Mouse (Mus musculus) embryonic facial prominence, embryonic 14.5 days (tissue): Measurements from ENCODE around the gene Lgi4. TPM values are rescaled to one million over a fixed set of nuclear protein-coding genes. Genes with fewer than 3 reads are reported as not detected.

Experiments
- ATAC-seq: fragments of 200-750 bp; cut with Nextera tagmentation; 2 replicates; pipeline ENCODE4 v1.8.0; 2017; ENCODE audit warnings: low read depth, moderate number of reproducible peaks, moderate TSS enrichment
- DNase-seq: peaks from one replicate; pipeline ENCODE4 v3.0.0-alpha.2; 2015; ENCODE audit warnings: low spot score
- H3K27ac ChIP-seq: fragments of 300-500 bp; sonication (generic); replicated peaks from 2 replicates; pipeline ENCODE4 v1.5.1; 2014; ENCODE audit warnings: low read depth, mild to moderate bottlenecking, low read length, moderate library complexity
- H3K27me3 ChIP-seq: fragments of 300-500 bp; sonication (generic); replicated peaks from 2 replicates; pipeline ENCODE4 v1.6.1; 2014; ENCODE audit warnings: low read length; ENCODE audit not compliant: control insufficient read depth, insufficient read depth
- H3K36me3 ChIP-seq: fragments of 300-500 bp; sonication (generic); 2 replicates; pipeline ENCODE4 v1.6.1; 2014; ENCODE audit warnings: low read length, mixed read lengths; ENCODE audit not compliant: control insufficient read depth, insufficient read depth
- H3K4me1 ChIP-seq: fragments of 300-500 bp; sonication (generic); 2 replicates; pipeline ENCODE4 v1.6.1; 2014; ENCODE audit warnings: antibody characterized with exemption, low read length; ENCODE audit not compliant: control insufficient read depth, insufficient read depth
- H3K4me2 ChIP-seq: fragments of 300-500 bp; sonication (generic); 2 replicates; pipeline ENCODE4 v1.6.1; 2014; ENCODE audit warnings: low read depth, mild to moderate bottlenecking, low read length, moderate library complexity, mixed read lengths
- H3K4me3 ChIP-seq: fragments of 300-500 bp; sonication (generic); 2 replicates; pipeline ENCODE4 v1.5.1; 2014; ENCODE audit warnings: low read depth, mild to moderate bottlenecking, low read length
- H3K9ac ChIP-seq: fragments of 300-500 bp; sonication (generic); 2 replicates; pipeline ENCODE4 v1.6.1; 2014; ENCODE audit warnings: low read depth, mild to moderate bottlenecking, low read length, moderate library complexity, mixed read lengths
- H3K9me3 ChIP-seq: fragments of 300-500 bp; sonication (generic); 2 replicates; pipeline ENCODE4 v1.6.1; 2016; ENCODE audit warnings: low read length; ENCODE audit not compliant: control insufficient read depth
- WGBS: fragments of 180-500 bp; shearing (Covaris S2); extraction: QIAGEN DNeasy Blood & Tissue Kit; methylation state at CpG from one replicate; pipeline ENCODE4 v1.1.7; 2014; 5-methylcytosine and 5-hydroxymethylcytosine counted together
- polyA plus RNA-seq: library from polyadenylated mRNA; unstranded; fragments of >200 nt; fragmentation: Nextera tagmentation; extraction: Ambion mirVana; gene quantifications from 2 replicates; pipeline ENCODE4 v1.2.1, GENCODE M21; 2014

Lgi4 gene
- polyA plus RNA-seq, 1 experiment from 2014 or later, result 0.86 TPM

GRCm38 (mm10) chr7:31054661-31055320 lies 4.4 kb upstream of the Lgi4 start:
- no peak for ATAC-seq
- Histone ChIP-seq H3K27ac (peak overlapping the region; percentile 33; the same call in 1 of the 2 replicates), H3K4me2 (peak overlapping the region; percentile 54), H3K9me3 (no peaks in the 10 kb centered on the region), H3K4me1 (peaks cover 51% of the 10 kb centered on the region), H3K9ac (peak overlapping the region; percentile 53), H3K4me3 (peak overlapping the region; percentile 33), H3K27me3 (peaks cover 42% of the 10 kb centered on the region), H3K36me3 (no peaks in the 10 kb centered on the region)
- no peak for DNase-seq
- 52% methylated on average over 11 of the region's 11 CpGs for WGBS

GRCm38 (mm10) chr7:31055354-31055824 lies 3.8 kb upstream of the Lgi4 start:
- Histone ChIP-seq H3K27me3 (peaks cover 36% of the 10 kb centered on the region), H3K9ac (peak overlapping the region; percentile 53), H3K4me2 (peak overlapping the region; percentile 54), H3K4me3 (peak overlapping the region; percentile 33), H3K27ac (peak overlapping the region; percentile 33; the same call in 1 of the 2 replicates), H3K36me3 (no peaks in the 10 kb centered on the region), H3K4me1 (peaks cover 45% of the 10 kb centered on the region), H3K9me3 (no peaks in the 10 kb centered on the region)
- 3% methylated on average over 8 of the region's 10 CpGs for WGBS
- DNase-seq (peak; percentile 92), ATAC-seq (peak; percentile 87)

GRCm38 (mm10) chr7:31055883-31056282 lies 3.3 kb upstream of the Lgi4 start:
- ATAC-seq, result no peak
- Histone ChIP-seq H3K9me3 (no peaks in the 10 kb centered on the region), H3K4me3 (no peak overlapping the region), H3K4me2 (peak overlapping the region; percentile 54), H3K4me1 (peaks cover 40% of the 10 kb centered on the region), H3K27ac (peak overlapping the region; percentile 61; the same call in 1 of the 2 replicates), H3K9ac (no peak overlapping the region), H3K36me3 (no peaks in the 10 kb centered on the region), H3K27me3 (peaks cover 31% of the 10 kb centered on the region)
- no peak for DNase-seq
- 16% methylated on average over 3 of the region's 4 CpGs for WGBS

GRCm38 (mm10) chr7:31056448-31056847 lies 2.7 kb upstream of the Lgi4 start:
- 69% methylated on average over 7 of the region's 7 CpGs for WGBS
- Histone ChIP-seq H3K27me3 (peaks cover 26% of the 10 kb centered on the region), H3K4me3 (no peak overlapping the region), H3K4me1 (peaks cover 34% of the 10 kb centered on the region), H3K9ac (no peak overlapping the region), H3K27ac (no peak overlapping the region), H3K4me2 (no peak overlapping the region), H3K36me3 (no peaks in the 10 kb centered on the region), H3K9me3 (no peaks in the 10 kb centered on the region)
- no peak for DNase-seq
- ATAC-seq, result no peak

GRCm38 (mm10) chr7:31057071-31057470 lies 2.1 kb upstream of the Lgi4 start, which contains the start of gene Fxyd1:
Gene Fxyd1, minus strand, starts transcription at chr7:31057199.
- DNase-seq (no peak), ATAC-seq (no peak)
- Histone ChIP-seq H3K27me3 (peaks cover 19% of the 10 kb centered on the region), H3K9me3 (no peaks in the 10 kb centered on the region), H3K4me1 (peaks cover 30% of the 10 kb centered on the region), H3K4me2 (peak within 1 kb of the TSS; percentile 54; the same call in 1 of the 2 replicates), H3K27ac (peak within 1 kb of the TSS; percentile 61; the same call in 1 of the 2 replicates), H3K36me3 (no peaks in the 10 kb centered on the region), H3K4me3 (no peak within 1 kb of the TSS), H3K9ac (no peak within 1 kb of the TSS)
- 67% methylated on average over 2 of the region's 2 CpGs for WGBS

GRCm38 (mm10) chr7:31057730-31058129 lies 1.4 kb upstream of the Lgi4 start:
- ATAC-seq (no peak), DNase-seq (no peak)
- no peaks in the 10 kb centered on the region for H3K9me3 ChIP-seq
- H3K4me3 ChIP-seq, result no peak overlapping the region
- H3K27me3 ChIP-seq, result peaks cover 13% of the 10 kb centered on the region
- H3K4me2 ChIP-seq, result no peak overlapping the region
- no peak overlapping the region for H3K27ac ChIP-seq
- peaks cover 23% of the 10 kb centered on the region for H3K4me1 ChIP-seq
- WGBS, result 59% methylated on average over 5 of the region's 5 CpGs
- H3K9ac ChIP-seq, result no peak overlapping the region
- no peaks in the 10 kb centered on the region for H3K36me3 ChIP-seq

GRCm38 (mm10) chr7:31058211-31058610 lies 931 bp upstream of the Lgi4 start:
- H3K9me3 ChIP-seq, result no peaks in the 10 kb centered on the region
- DNase-seq, result no peak
- H3K4me1 ChIP-seq, result peaks cover 18% of the 10 kb centered on the region
- peaks cover 8% of the 10 kb centered on the region for H3K27me3 ChIP-seq
- WGBS, result 85% methylated on average over 6 of the region's 6 CpGs
- H3K4me2 ChIP-seq, result no peak overlapping the region
- no peak overlapping the region for H3K9ac ChIP-seq
- H3K4me3 ChIP-seq, result no peak overlapping the region
- no peak for ATAC-seq
- H3K36me3 ChIP-seq, result no peaks in the 10 kb centered on the region
- H3K27ac ChIP-seq, result no peak overlapping the region

GRCm38 (mm10) chr7:31059919-31060620 lies 928 bp downstream of the Lgi4 start:
- Histone ChIP-seq H3K4me3 (no peak overlapping the region), H3K27ac (no peak overlapping the region), H3K9me3 (no peaks in the 10 kb centered on the region), H3K36me3 (no peaks in the 10 kb centered on the region), H3K9ac (no peak overlapping the region), H3K4me1 (peaks cover 5% of the 10 kb centered on the region), H3K4me2 (no peak overlapping the region), H3K27me3 (no peaks in the 10 kb centered on the region)
- DNase-seq (no peak), ATAC-seq (no peak)
- whole genome bisulfite sequencing, result 58% methylated on average over 11 of the region's 11 CpGs
